Mouse (Mus musculus) layer of hippocampus, postnatal 10 days (tissue): ENCODE measurements around the gene Ptprk. TPM values are rescaled to one million over a fixed set of nuclear protein-coding genes. Genes with fewer than 3 reads are reported as not detected.

Experiments used
- DNase-seq, 2 experiments: peaks; one replicate each; pipeline ENCODE4 v3.0.0; 2021; ENCODE audit warnings: low spot score in 2 of 2
- total RNA-seq, 2 experiments: library from RNA; stranded (reverse); gene quantifications; 2 replicates each; pipeline ENCODE4 v1.2.3; 2021

Gene Ptprk
- total RNA-seq, 2 experiments from 2014 or later, result 53.6 to 56.5 TPM

GRCm38 (mm10) chr10:28271729-28272606, 197.3 kb downstream of the Ptprk start:
- DNase-seq, result no peak

GRCm38 (mm10) chr10:28278757-28279156, 204.1 kb downstream of the Ptprk start:
- DNase-seq, result no peak

GRCm38 (mm10) chr10:28297531-28297930, 222.9 kb downstream of the Ptprk start:
- no peak for DNase-seq

GRCm38 (mm10) chr10:28299207-28299606, 224.6 kb downstream of the Ptprk start:
- DNase-seq, result no peak

GRCm38 (mm10) chr10:28303856-28304255, 229.2 kb downstream of the Ptprk start:
- DNase-seq, result no peak

GRCm38 (mm10) chr10:28304292-28304875, 229.8 kb downstream of the Ptprk start:
- DNase-seq, result no peak

- DNase-seq, result peak in 1 of 2 experiments; percentile 13
These were observed 231.9 kb downstream of the Ptprk start for GRCm38 (mm10) chr10:28306451-28307086.

GRCm38 (mm10) chr10:28311369-28311768, 236.7 kb downstream of the Ptprk start:
- DNase-seq, result no peak

GRCm38 (mm10) chr10:28322995-28323394, 248.4 kb downstream of the Ptprk start:
- no peak for DNase-seq

GRCm38 (mm10) chr10:28335232-28335631, 260.6 kb downstream of the Ptprk start:
- DNase-seq, result no peak

- DNase-seq, result no peak
These were observed 263.9 kb downstream of the Ptprk start for GRCm38 (mm10) chr10:28338536-28338935.

- peak; percentile 42 to 56 for DNase-seq
These were observed 270.6 kb downstream of the Ptprk start for GRCm38 (mm10) chr10:28345196-28345681.

GRCm38 (mm10) chr10:28365291-28365690, 290.7 kb downstream of the Ptprk start:
- DNase-seq, result no peak

- DNase-seq, result no peak
These were observed 291.6 kb downstream of the Ptprk start for GRCm38 (mm10) chr10:28366065-28366677.

GRCm38 (mm10) chr10:28369808-28370207, 295.2 kb downstream of the Ptprk start:
- DNase-seq, result no peak

- no peak for DNase-seq
These were observed 300.3 kb downstream of the Ptprk start for GRCm38 (mm10) chr10:28374874-28375273.

- DNase-seq, result no peak
These were observed 305.3 kb downstream of the Ptprk start for GRCm38 (mm10) chr10:28379752-28380488.

GRCm38 (mm10) chr10:28387563-28388222, 313.1 kb downstream of the Ptprk start:
- no peak for DNase-seq

- no peak for DNase-seq
These were observed 316.5 kb downstream of the Ptprk start for GRCm38 (mm10) chr10:28391168-28391567.
